Comparison of ENCODE assay signal across 14 mouse cellular contexts in genomic region chr3:108844521-108844920, GRCm38 (mm10). TPM values are rescaled to one million over a fixed set of nuclear protein-coding genes. Genes with fewer than 3 reads are reported as not detected.
"Had no signal": no experiment of that assay in that cellular context is flagged by ENCODE, and none has a peak within 500 bp of the region (broad histone marks: within the 10 kb centered on the region; RNA-seq: fewer than 3 reads in every experiment).

No protein-coding gene starts in this region.

- H3K9ac ChIP-seq: intestine, embryonic 15.5 days; liver, embryonic 15.5 days; lung, embryonic 14.5 days; midbrain, embryonic 12.5 days had no signal

- H3K4me3 ChIP-seq: intestine, embryonic 15.5 days; left cerebral cortex, adult 2 months; limb, embryonic 10.5 days; liver, embryonic 15.5 days; midbrain, embryonic 12.5 days had no signal

- ATAC-seq: hindbrain, postnatal 0 days; intestine, embryonic 15.5 days; midbrain, embryonic 16.5 days had no signal

- H3K27ac ChIP-seq: hindbrain, postnatal 0 days; intestine, embryonic 15.5 days; left cerebral cortex, adult 2 months; limb, embryonic 10.5 days; liver, embryonic 15.5 days; midbrain, embryonic 12.5 days had no signal

- H3K27me3 ChIP-seq: intestine, embryonic 15.5 days; midbrain, embryonic 12.5 days had no signal

- H3K4me2 ChIP-seq: intestine, embryonic 15.5 days; liver, embryonic 11.5 days; liver, embryonic 15.5 days; lung, embryonic 14.5 days; midbrain, embryonic 12.5 days had no signal

- H3K9me3 ChIP-seq: intestine, embryonic 15.5 days; limb, embryonic 10.5 days; liver, embryonic 15.5 days; midbrain, embryonic 12.5 days had no signal

- H3K36me3 ChIP-seq: intestine, embryonic 15.5 days; limb, embryonic 10.5 days; liver, embryonic 15.5 days; midbrain, embryonic 12.5 days had no signal

- DNase-seq: lung, embryonic 14.5 days; lung, postnatal 10 days; lung, postnatal 4 days; right cerebral cortex, postnatal 14 days; thymus, adult 18-20 months; thymus, postnatal 14 days had no signal

- H3K4me1 ChIP-seq: intestine, embryonic 15.5 days; liver, embryonic 15.5 days had no signal

RNA-seq across cellular contexts. Expression of gene Fndc7, which starts 45.3 kb away (rescaled TPM):
- polyA plus RNA-seq: limb, embryonic 10.5 days; liver, embryonic 11.5 days; midbrain, embryonic 12.5 days had no signal
